Mouse (Mus musculus) kidney, postnatal 25 days (tissue): ENCODE measurements around the gene Pdgfra.

ENCODE experiments used
- DNase-seq, 2 experiments: peaks; one replicate each; pipeline ENCODE4 v3.0.0; 2021; ENCODE audit warnings: mixed read lengths in 2 of 2

Pdgfra gene

GRCm38 (mm10) chr5:75152021-75152425 lies at the start of gene Pdgfra:
Gene Pdgfra (plus strand): TSS chr5:75152292.
- peak; percentile 23 to 43 for DNase-seq

DNA sequence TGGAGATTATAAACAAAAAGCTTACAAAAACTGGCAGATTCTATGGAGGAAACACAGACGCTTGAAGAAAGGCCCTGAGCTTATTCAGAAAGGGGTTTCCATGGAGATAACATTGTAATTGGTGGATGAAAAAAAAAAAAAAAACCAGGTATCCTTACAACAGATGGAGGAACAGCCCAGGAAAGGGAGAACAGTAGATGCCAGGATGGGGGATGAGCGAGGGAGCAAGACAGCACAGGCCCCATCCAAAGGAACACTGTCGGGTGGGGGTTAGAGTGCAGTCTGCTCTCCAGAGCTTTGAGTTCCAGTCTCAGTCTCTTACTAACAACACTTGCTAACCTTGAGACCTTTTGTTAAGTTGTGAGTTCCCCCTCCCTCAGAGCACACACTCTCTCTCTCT lies 45.6 kb upstream of the Pdgfra start:
- DNase-seq, result no peak

- no peak for DNase-seq
Observed at GRCm38 (mm10) chr5:75109368-75109767, 42.7 kb upstream of the Pdgfra start.

DNA sequence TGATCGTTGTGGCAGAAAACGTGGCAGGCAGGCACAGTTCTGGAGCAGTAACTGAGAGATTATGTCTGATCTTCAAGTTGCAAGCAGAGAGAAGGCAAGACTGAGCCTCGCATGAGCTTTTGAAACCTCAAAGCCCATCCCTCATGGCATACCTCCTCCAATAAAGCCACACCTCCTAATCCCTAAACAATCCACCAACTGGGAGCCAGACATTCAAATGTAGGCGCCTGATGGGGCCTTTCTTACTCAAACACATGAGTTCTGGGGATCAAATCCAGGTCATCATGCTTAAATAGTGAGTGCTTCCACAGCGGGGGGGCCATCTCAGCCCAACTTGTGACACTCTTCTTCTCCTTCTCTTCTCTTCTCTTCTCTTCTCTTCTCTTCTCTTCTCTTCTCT lies 40.3 kb upstream of the Pdgfra start:
- DNase-seq, result no peak

- DNase-seq, result no peak
Observed at GRCm38 (mm10) chr5:75118840-75119239, 33.3 kb upstream of the Pdgfra start.

DNA sequence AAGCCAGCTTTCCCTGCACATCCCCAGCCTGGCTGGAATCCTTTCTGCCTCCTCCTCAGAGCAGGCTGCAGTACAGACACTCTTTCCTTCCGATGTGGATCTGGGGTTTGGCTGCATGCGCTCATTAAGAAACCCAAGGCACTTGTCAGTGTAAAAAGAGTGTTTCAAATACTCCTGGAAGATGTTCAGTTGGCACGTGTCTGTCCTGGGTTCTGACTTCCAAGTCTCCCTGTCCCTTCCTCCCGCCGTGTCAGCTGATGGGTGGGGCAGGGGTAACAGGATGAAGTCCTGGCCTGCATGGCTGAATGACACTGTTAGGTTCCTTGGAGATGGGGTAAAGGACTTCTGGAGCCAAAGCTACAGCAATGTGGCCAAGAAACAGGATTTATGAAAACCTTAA lies 30.4 kb upstream of the Pdgfra start:
- no peak for DNase-seq

GRCm38 (mm10) chr5:75134681-75135080 lies 17.4 kb upstream of the Pdgfra start:
- DNase-seq, result no peak

GRCm38 (mm10) chr5:75143092-75143491 lies 9.0 kb upstream of the Pdgfra start:
- peak; percentile 44 to 81 for DNase-seq

GRCm38 (mm10) chr5:75143767-75144166 lies 8.3 kb upstream of the Pdgfra start:
- no peak for DNase-seq

DNA sequence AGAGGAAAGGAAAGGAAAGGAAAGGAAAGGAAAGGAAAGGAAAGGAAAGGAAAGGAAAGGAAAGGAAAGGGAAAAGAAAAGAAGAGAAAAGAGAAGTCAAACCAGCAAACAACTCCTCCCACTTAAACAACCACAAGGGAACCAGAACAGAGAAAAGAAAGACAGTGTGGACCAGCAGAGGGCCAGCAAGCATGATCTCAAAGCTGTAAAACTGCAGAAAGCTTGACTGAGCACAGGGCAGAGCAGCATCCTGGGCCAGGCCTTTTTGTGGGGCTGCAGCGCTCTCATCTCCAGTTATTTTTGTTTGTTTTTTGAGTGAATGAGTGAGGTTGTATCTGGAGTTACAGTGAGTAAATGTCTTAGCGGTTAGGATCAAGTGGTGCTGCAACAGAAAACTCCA lies 6.8 kb upstream of the Pdgfra start:
- DNase-seq, result no peak

- no peak for DNase-seq
Observed at GRCm38 (mm10) chr5:75146469-75146868, 5.6 kb upstream of the Pdgfra start.

- peak; percentile 36 to 55 for DNase-seq
Observed at GRCm38 (mm10) chr5:75148343-75149127, 3.6 kb upstream of the Pdgfra start.

GRCm38 (mm10) chr5:75149380-75149779 lies 2.7 kb upstream of the Pdgfra start:
- no peak for DNase-seq

- DNase-seq, result peak; percentile 39 to 45
Observed at GRCm38 (mm10) chr5:75149880-75150279, 2.2 kb upstream of the Pdgfra start.

DNA sequence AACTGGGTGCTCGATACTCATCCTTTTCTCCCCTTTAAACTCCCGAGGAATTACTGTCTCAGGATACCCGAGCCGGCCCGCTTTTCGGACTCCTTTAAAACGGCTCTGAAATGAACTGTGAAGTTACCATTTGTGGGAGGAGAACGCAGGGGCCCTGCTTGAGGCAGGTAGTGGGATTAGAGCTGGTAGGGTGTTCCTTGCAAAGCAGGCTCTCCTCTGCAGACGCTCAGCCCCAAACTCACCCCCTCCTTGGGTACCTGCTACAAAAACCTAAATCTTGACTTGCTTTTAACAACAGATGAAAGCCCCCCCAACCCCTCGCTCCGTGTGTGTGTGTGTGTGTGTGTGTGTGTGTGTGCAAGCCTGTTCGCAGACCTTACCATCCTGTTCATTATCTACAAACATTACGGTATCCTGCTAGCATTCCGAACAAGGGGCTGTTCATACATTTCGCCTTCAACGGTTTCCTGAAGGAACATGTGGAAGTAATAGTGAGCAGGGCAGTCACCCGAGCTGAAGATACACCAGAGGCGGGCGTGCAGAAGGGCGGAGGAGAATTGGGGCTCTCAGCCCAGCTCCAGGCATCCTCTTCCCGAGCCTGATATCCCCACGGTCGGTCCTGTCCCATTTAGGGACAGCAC lies 1.6 kb upstream of the Pdgfra start:
- no peak for DNase-seq

DNA sequence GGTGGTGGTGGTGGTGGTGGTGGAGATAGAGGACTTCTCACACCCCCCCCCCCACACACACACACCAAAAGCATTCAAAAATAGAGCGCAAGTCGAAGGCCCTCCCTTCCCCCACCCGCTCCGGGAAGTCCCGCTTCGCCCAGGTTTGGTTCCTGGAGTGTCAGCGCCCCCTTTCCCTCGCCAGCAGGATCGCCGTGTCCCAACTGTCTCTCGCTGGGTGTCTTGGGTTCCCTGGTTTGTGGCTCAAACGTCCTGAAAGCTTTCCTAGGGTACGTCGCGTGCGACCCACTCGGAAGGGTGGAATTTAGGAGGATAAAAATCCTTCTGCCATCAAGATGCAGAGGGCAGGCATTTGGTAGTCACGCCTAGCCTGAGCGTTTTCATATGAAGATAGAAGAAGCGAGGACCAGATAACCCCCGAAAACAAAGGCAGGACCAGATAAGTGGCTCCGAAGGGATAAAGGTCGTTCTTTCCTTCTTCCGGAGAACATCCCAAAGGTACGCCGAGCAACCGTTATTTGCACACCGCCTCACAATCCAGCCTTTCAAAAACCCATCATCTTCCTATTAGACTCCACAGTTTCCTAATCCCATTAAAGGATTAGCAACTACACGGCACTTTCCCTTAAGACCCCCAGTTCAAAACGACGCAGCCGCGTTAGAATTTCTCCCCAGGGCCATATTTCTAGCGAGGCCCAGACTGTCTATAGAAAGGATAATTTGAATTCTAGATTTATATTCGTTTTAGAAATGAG lies 769 bp upstream of the Pdgfra start:
- peak; percentile 80 to 83 for DNase-seq

GRCm38 (mm10) chr5:75152791-75153625 lies 916 bp downstream of the Pdgfra start:
- DNase-seq, result peak; percentile 50 to 66

- DNase-seq, result no peak
Observed at GRCm38 (mm10) chr5:75153626-75153960, 1.5 kb downstream of the Pdgfra start.

GRCm38 (mm10) chr5:75153961-75154620 lies 2.0 kb downstream of the Pdgfra start:
- DNase-seq, result peak; percentile 12 to 49

DNA sequence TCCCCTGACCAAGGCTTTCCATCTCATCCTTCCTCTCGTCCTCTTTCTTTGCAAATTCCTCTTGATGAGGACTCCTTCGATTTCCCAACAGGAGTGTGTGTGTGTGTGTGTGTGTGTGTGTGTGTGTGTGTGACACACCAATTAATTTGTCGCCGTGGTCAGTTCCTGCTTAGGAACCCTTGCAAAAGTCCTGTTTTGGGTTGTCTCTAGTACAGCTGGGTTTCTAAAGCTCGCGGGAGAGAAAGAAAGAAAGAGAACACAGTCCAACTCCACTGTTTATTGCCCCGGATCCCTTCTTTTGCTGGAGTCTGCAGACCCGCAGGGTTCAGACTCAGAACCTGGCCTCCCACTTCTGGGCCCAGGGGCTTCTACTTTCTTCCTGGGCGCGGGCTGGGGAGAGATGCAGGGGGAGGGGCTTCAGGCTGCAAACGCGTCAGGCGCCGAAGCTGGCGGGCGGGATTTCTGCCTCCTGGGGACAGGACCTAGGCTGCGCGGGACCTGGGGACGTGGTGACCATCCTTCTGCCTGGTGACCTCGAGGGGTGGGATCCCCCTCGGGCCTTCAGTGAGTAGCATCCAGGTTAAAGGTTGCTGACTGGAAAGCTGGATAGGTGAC lies 2.6 kb downstream of the Pdgfra start:
- DNase-seq, result peak; percentile 55 to 69

GRCm38 (mm10) chr5:75155281-75155680 lies 3.2 kb downstream of the Pdgfra start:
- DNase-seq, result no peak
